Mouse (Mus musculus) G1E (cell line): ENCODE results near the gene Notch2.

ENCODE experiments used
- CTCF ChIP-seq: IDR thresholded peaks from 2 replicates; pipeline ENCODE4 v1.5.1; 2012; ENCODE audit warnings: low read depth, low read length, inconsistent platforms, mixed read lengths
- GATA1 ChIP-seq: IDR thresholded peaks from 2 replicates; pipeline ENCODE4 v1.6.1; 2012; ENCODE audit warnings: borderline replicate concordance, low read length, inconsistent platforms, mixed read lengths
- POLR2AphosphoS5 ChIP-seq: IDR thresholded peaks from 2 replicates; pipeline ENCODE4 v1.6.1; 2012; ENCODE audit warnings: low read depth, low read length, inconsistent platforms; ENCODE audit not compliant: insufficient replicate concordance
- TAL1 ChIP-seq: conservative IDR thresholded peaks from 2 replicates; pipeline ENCODE4 v1.6.1; 2012; ENCODE audit warnings: low read depth, low read length, inconsistent platforms, mixed read lengths

- TF ChIP-seq CTCF (no peak), POLR2AphosphoS5 (no peak), GATA1 (no peak), TAL1 (no peak)
Measured at GRCm38 (mm10) chr3:98084061-98084655, 70.8 kb downstream of the Notch2 start.
